In genomic region chr13:104817696-104818095, GRCm38 (mm10) we compare ENCODE assay signal across 7 mouse cellular contexts. TPM values are rescaled to one million over a fixed set of nuclear protein-coding genes. Genes with fewer than 3 reads are reported as not detected.
A peak's percentile ranks its signal among the peaks of the same experiment; 100 is the strongest.
DNase-seq lines count a peak whose midpoint lies in the region; ATAC-seq and TF ChIP-seq lines count a peak whose summit lies in the region.

No protein-coding gene starts in this region.

- DNase-seq in thymus, adult 2 months, result peak; percentile 4
- DNase-seq in thymus, adult 18-20 months, result no peak
- DNase-seq in forebrain, embryonic 11.5 days (ENCODE audit: low spot score), result no peak
- no peak for DNase-seq in urinary bladder, adult 18-20 months (ENCODE audit: low spot score in 2 of 2)
- DNase-seq in retina, embryonic 14.5 days (ENCODE audit: low spot score), result no peak

- no peak for TF ChIP-seq CTCF in thymus, adult 2 months (IDR thresholded peaks at IDR 0.05; ENCODE audit: borderline replicate concordance, control insufficient read depth, extremely low read depth, insufficient read depth, low read length, poor library complexity)

- H3K27ac ChIP-seq in thymus, adult 2 months (ENCODE audit: control insufficient read depth, insufficient read depth, low read length), result no peak overlapping the region
- H3K27ac ChIP-seq in forebrain, embryonic 11.5 days (ENCODE audit: low read depth, low read length), result no peak overlapping the region
- H3K27ac ChIP-seq in limb, embryonic 12.5 days, result no peak overlapping the region
- no peak overlapping the region for H3K27ac ChIP-seq in neural tube, embryonic 14.5 days (ENCODE audit: low read depth, low read length)

- ATAC-seq in forebrain, embryonic 11.5 days (replicated peaks; ENCODE audit: low FRiP score), result no peak
- no peak for ATAC-seq in limb, embryonic 12.5 days (ENCODE audit: insufficient number of reproducible peaks, insufficient read depth, low FRiP score, low TSS enrichment, low read depth)
- no peak for ATAC-seq in neural tube, embryonic 14.5 days (ENCODE audit: low read depth)

- no peaks in the 10 kb centered on the region for H3K27me3 ChIP-seq in thymus, adult 2 months (ENCODE audit: control insufficient read depth, insufficient read depth, low read length)
- H3K27me3 ChIP-seq in forebrain, embryonic 11.5 days (ENCODE audit: control insufficient read depth, insufficient read depth, low read length), result no peaks in the 10 kb centered on the region
- H3K27me3 ChIP-seq in limb, embryonic 12.5 days, result no peaks in the 10 kb centered on the region
- H3K27me3 ChIP-seq in neural tube, embryonic 14.5 days (ENCODE audit: control insufficient read depth, insufficient read depth, low read length), result no peaks in the 10 kb centered on the region

- no peaks in the 10 kb centered on the region for H3K9me3 ChIP-seq in forebrain, embryonic 11.5 days (ENCODE audit: control insufficient read depth, low read length)
- no peaks in the 10 kb centered on the region for H3K9me3 ChIP-seq in limb, embryonic 12.5 days
- no peaks in the 10 kb centered on the region for H3K9me3 ChIP-seq in neural tube, embryonic 14.5 days (ENCODE audit: control insufficient read depth, low read length)

- peak overlapping the region; percentile 78 for H3K9ac ChIP-seq in forebrain, embryonic 11.5 days (ENCODE audit: low read length)
- peak overlapping the region; percentile 86 for H3K9ac ChIP-seq in limb, embryonic 12.5 days (replicated peaks)
- peak overlapping the region; percentile 83; the same call in 1 of the 2 replicates for H3K9ac ChIP-seq in neural tube, embryonic 14.5 days (replicated peaks; ENCODE audit: low read depth, low read length)

- WGBS in thymus, adult 2 months, result 16% methylated on average over 12 of the region's 12 CpGs
- WGBS in forebrain, embryonic 11.5 days, result 58% methylated on average over 12 of the region's 12 CpGs
- WGBS in limb, embryonic 12.5 days, result 56% methylated on average over 12 of the region's 12 CpGs
- 59% methylated on average over 12 of the region's 12 CpGs for WGBS in neural tube, embryonic 14.5 days

- H3K4me1 ChIP-seq in thymus, adult 2 months (replicated peaks; ENCODE audit: control insufficient read depth, insufficient read depth, low read length), result no peaks in the 10 kb centered on the region; the same call in 1 of the 2 replicates
- peaks cover 2% of the 10 kb centered on the region; the same call in 1 of the 2 replicates for H3K4me1 ChIP-seq in forebrain, embryonic 11.5 days (replicated peaks; ENCODE audit: control insufficient read depth, insufficient read depth, low read length)
- H3K4me1 ChIP-seq in limb, embryonic 12.5 days (replicated peaks), result peaks cover 19% of the 10 kb centered on the region
- H3K4me1 ChIP-seq in neural tube, embryonic 14.5 days (ENCODE audit: control insufficient read depth, insufficient read depth, low read length), result peaks cover 17% of the 10 kb centered on the region

- peak overlapping the region; percentile 24; the same call in 1 of the 2 replicates for H3K4me3 ChIP-seq in thymus, adult 2 months (ENCODE audit: control insufficient read depth, insufficient read depth, low read length)
- peak overlapping the region; percentile 83 for H3K4me3 ChIP-seq in forebrain, embryonic 11.5 days (ENCODE audit: low read depth, low read length)
- peak overlapping the region; percentile 70 for H3K4me3 ChIP-seq in limb, embryonic 12.5 days (replicated peaks)
- peak overlapping the region; percentile 73 for H3K4me3 ChIP-seq in neural tube, embryonic 14.5 days (ENCODE audit: low read depth, low read length)

- peak overlapping the region; percentile 60 for H3K4me2 ChIP-seq in forebrain, embryonic 11.5 days (ENCODE audit: low read depth, low read length, severe bottlenecking)
- H3K4me2 ChIP-seq in limb, embryonic 12.5 days, result peak overlapping the region; percentile 67
- H3K4me2 ChIP-seq in neural tube, embryonic 14.5 days (ENCODE audit: low read depth, low read length), result peak overlapping the region; percentile 69

- H3K36me3 ChIP-seq in thymus, adult 2 months (ENCODE audit: control insufficient read depth, insufficient read depth, low read length), result no peaks in the 10 kb centered on the region
- H3K36me3 ChIP-seq in forebrain, embryonic 11.5 days (ENCODE audit: control insufficient read depth, insufficient read depth, low read length), result no peaks in the 10 kb centered on the region
- peaks cover 12% of the 10 kb centered on the region; the same call in 1 of the 2 replicates for H3K36me3 ChIP-seq in limb, embryonic 12.5 days
- H3K36me3 ChIP-seq in neural tube, embryonic 14.5 days (ENCODE audit: control insufficient read depth, insufficient read depth, low read length), result no peaks in the 10 kb centered on the region

- no peak for TF ChIP-seq POLR2A in thymus, adult 2 months (IDR thresholded peaks at IDR 0.05; ENCODE audit: control insufficient read depth, extremely low read depth, insufficient read depth, low read length, poor library complexity)

RNA-seq across cellular contexts. Expression of gene Cwc27, which starts 0.8 kb away (rescaled TPM):
- polyA plus RNA-seq in thymus, adult 2 months (2012; rRNA removed), result 2.8 and 4.6 TPM in 2 replicates
- 29.6 and 40.2 TPM in 2 replicates for polyA plus RNA-seq in forebrain, embryonic 11.5 days (2014; fragmentation: Nextera tagmentation; extraction: Ambion mirVana)
- polyA plus RNA-seq in limb, embryonic 12.5 days (2016; fragmentation: Nextera tagmentation; extraction: Ambion mirVana), result 34.4 and 38.1 TPM in 2 replicates
- 25.0 and 26.4 TPM in 2 replicates for polyA plus RNA-seq in neural tube, embryonic 14.5 days (2014; fragmentation: Nextera tagmentation; extraction: Ambion mirVana)

RNA-seq across cellular contexts. Expression of gene Srek1ip1, which starts 25.4 kb away (rescaled TPM):
- 10.9 and 12.9 TPM in 2 replicates for polyA plus RNA-seq in thymus, adult 2 months (2012; rRNA removed)
- 19.6 and 20.3 TPM in 2 replicates for polyA plus RNA-seq in forebrain, embryonic 11.5 days (2014; fragmentation: Nextera tagmentation; extraction: Ambion mirVana)
- 26.6 and 26.8 TPM in 2 replicates for polyA plus RNA-seq in limb, embryonic 12.5 days (2016; fragmentation: Nextera tagmentation; extraction: Ambion mirVana)
- 13.6 and 14.2 TPM in 2 replicates for polyA plus RNA-seq in neural tube, embryonic 14.5 days (2014; fragmentation: Nextera tagmentation; extraction: Ambion mirVana)

RNA-seq across cellular contexts. Expression of gene Shisal2b, which starts 46.0 kb away (rescaled TPM):
- not detected in 2 replicates for polyA plus RNA-seq in thymus, adult 2 months (2012; rRNA removed)
- 0.43 and 0.80 TPM in 2 replicates for polyA plus RNA-seq in forebrain, embryonic 11.5 days (2014; fragmentation: Nextera tagmentation; extraction: Ambion mirVana)
- polyA plus RNA-seq in limb, embryonic 12.5 days (2016; fragmentation: Nextera tagmentation; extraction: Ambion mirVana), result 0.32 TPM in 1 of 2 replicates, not detected in the other
- polyA plus RNA-seq in neural tube, embryonic 14.5 days (2014; fragmentation: Nextera tagmentation; extraction: Ambion mirVana), result 1.6 and 2.0 TPM in 2 replicates

Comparison
In these comparisons a context has a peak if more than half of its experiments do, and no peak if none do; other contexts are left out.
1. H3K4me3 ChIP-seq: peak in every context shown above with its lines; median percentile 83 in forebrain, embryonic 11.5 days; 73 in neural tube, embryonic 14.5 days; 70 in limb, embryonic 12.5 days; 24 in thymus, adult 2 months.